Mouse (Mus musculus) kidney, postnatal 25 days (tissue): ENCODE results near the gene Ankrd54.
"Not testable (repeated sequence)": the region's sequence is repeated elsewhere in the genome, so short reads cannot be mapped to it uniquely, and the experiment has no call there.

ENCODE experiments used
- DNase-seq, 2 experiments: peaks; one replicate each; pipeline ENCODE4 v3.0.0; 2021; ENCODE audit warnings: mixed read lengths in 2 of 2

Gene Ankrd54

GRCm38 (mm10) chr15:79007836-79008235 is 54.9 kb downstream of the Ankrd54 start:
- DNase-seq = not testable (repeated sequence)

DNA sequence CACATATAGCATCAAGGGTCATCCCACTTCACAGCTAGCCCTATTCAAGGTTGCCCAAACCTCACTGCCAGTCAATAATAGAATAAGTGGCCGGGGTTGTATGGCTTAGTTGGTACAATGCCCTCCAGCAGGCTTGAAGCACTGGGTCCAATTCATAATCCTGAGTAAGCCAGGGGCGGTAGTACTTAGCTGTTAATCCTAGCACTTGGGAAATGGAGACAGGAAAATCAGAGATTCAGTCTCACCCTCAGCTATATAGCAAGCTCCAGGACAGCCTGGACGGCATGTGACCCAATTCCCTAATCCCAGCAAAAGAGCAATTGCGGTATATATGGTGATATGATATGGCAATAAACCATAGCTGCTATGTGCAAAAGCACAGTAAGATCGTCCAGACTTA is 55.6 kb downstream of the Ankrd54 start:
- no peak for DNase-seq

DNA sequence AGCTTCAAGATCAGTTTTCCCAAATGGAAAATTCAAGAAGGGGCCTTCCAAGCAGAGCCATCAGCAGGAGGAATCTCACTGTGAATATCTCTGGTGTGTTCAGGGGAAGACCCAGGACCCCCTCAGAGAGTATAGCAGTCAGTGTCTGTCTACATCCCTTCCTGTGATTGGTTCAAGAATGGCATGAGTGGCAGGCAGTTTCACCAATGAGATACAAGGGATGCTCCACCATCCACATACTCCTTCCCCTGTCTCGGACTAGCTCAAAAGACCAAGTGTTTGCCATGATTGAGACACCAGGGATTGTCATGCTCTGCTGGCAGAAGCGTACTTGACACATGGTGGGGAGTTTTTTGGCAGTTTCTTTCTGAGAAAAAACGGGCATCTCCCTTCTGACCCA is 56.1 kb downstream of the Ankrd54 start:
- DNase-seq = no peak

DNA sequence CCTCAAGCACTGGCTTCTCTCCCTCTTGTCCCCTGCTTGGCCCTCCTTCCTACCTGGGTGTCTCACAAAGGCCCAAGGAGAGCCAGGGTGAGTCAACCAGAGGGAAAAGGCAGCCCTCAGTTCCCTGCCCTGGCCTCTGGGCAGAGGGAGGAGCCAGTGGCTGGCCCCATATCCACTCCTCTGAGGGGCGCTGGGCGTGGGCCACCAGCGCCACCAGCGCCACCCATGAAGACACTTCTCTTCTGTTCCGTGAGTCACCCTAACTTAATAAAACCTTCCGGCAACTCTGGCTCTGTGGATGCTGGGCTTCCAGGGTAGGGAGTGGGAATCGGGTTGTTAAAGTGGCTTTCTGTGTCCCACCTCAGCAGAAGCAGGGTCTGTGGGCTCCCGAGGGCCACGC is 57.1 kb downstream of the Ankrd54 start:
- DNase-seq = no peak
